Mouse (Mus musculus) large intestine, adult 2 months (tissue): Measurements from ENCODE around the gene 9930104L06Rik. TPM values are rescaled to one million over a fixed set of nuclear protein-coding genes. Genes with fewer than 3 reads are reported as not detected.

ENCODE experiments used
- DNase-seq: peaks from one replicate; pipeline ENCODE4 v3.0.0-alpha.2; 2012; ENCODE audit warnings: low read depth, low spot score
- WGBS: fragments of 180-500 bp; shearing (Covaris S2); methylation state at CpG from one replicate; pipeline ENCODE4 v1.1.7; 2018; 5-methylcytosine and 5-hydroxymethylcytosine counted together
- polyA plus RNA-seq: library from polyadenylated mRNA; depleted of rRNA; stranded (reverse); fragments of >200 nt; gene quantifications from 2 replicates; pipeline ENCODE4 v1.2.3, GENCODE M21; 2012

9930104L06Rik gene
- polyA plus RNA-seq, 1 experiment: 8.5 TPM

DNA sequence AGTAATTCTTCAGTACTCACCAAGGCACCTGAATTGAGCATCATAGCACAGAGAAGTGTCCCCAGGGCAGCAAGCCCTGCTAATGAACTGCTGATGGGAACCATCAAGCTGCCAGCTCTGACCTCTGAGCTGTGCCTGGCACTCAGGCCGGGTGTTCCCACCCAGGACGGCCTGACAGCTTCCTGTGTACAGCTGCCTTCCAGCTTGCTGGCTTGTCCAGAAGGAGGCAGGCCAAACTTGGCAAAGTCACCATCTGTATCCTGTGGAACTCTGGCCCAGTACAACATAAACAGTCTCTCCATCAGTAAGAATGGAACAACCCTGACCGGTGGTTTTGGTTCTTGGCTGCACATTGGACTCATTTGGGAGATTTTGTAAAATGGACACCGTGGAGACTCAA, 16.7 kb downstream of the 9930104L06Rik start:
- DNase-seq: no peak
- 46% methylated on average over 4 of the region's 4 CpGs for WGBS

DNA sequence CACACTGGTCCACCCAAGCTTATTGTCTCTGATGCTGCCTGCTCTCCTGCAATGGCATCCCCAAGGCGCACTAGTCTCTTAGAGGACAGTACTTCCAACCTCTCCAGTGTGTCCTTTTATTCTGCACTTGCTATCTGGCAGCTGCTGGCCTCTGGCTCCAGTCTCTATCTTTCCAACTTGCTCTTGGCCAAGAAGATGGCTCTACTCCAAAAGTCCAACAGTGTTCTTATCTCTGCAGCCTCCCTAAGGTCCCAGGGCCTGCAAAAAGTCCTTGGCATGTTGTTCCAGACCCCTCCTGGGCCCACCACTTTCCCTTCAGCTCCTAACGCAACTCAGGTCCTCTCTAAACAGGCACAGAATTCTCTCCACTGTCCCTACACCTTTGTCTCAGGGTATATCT, 20.4 kb downstream of the 9930104L06Rik start:
- 74% methylated on average over 2 of the region's 2 CpGs for WGBS
- no peak for DNase-seq

DNA sequence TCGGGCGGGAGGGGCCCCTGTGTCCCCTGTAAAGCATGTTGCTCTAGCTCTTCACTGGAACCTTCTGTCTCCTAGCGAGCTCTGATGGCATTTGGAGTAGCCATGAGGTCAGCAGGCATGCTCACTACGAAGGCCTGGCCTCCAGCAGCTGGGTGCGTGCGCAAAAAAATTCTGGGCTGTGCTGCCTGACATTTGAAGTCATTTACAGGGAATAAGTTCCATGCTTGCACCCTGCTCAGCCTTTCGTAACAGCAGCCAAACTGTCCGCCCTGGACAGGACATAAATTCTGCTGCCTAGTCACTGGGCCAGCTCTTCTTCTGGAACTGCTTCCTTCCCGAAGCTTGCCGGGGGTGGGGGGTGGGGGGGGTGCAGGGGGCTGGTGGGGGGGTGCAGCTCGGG, 22.2 kb downstream of the 9930104L06Rik start:
- 53% methylated on average over 11 of the region's 11 CpGs for WGBS
- no peak for DNase-seq

DNA sequence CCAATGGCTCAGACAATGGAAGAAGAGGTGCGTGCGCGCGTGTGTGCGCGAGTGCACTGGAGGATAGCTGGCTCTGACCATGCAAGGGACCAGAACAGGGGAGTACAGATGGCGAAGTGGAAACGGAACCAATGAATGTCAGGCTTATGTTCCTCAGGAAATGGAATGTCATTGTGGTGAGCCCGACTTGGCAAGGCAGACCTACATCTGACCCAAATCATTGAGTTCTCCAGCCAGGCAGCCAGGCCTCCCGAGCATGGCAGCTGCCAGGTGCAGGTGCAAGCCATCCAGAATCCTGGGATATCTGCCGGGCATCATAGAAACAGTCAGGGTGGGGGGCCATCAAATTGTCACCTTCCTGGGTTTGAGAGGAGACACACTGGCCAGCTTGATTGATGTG, 24.1 kb downstream of the 9930104L06Rik start:
- 84% methylated on average over 11 of the region's 11 CpGs for WGBS
- no peak for DNase-seq

DNA sequence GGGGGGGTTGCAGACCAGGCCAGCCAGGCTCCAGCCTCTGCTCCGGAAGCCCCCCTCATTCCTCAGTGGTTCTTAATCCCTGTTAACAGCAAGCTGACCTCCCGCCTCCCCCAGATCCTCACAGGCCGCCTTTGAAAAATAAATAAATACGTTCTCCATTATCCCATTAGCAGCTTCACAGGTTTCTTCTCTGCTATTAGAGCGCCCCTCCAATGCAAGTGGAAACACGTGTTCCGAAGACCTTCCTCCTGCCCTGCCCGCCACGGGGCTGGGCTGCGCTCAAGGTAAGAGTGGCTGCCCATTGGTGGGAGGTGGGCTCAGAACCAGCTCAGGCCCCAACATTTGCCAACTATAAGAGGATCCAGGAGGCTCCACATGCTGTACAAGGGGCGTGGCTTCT, 25.7 kb downstream of the 9930104L06Rik start:
- DNase-seq: no peak
- WGBS: 48% methylated on average over 11 of the region's 11 CpGs

DNA sequence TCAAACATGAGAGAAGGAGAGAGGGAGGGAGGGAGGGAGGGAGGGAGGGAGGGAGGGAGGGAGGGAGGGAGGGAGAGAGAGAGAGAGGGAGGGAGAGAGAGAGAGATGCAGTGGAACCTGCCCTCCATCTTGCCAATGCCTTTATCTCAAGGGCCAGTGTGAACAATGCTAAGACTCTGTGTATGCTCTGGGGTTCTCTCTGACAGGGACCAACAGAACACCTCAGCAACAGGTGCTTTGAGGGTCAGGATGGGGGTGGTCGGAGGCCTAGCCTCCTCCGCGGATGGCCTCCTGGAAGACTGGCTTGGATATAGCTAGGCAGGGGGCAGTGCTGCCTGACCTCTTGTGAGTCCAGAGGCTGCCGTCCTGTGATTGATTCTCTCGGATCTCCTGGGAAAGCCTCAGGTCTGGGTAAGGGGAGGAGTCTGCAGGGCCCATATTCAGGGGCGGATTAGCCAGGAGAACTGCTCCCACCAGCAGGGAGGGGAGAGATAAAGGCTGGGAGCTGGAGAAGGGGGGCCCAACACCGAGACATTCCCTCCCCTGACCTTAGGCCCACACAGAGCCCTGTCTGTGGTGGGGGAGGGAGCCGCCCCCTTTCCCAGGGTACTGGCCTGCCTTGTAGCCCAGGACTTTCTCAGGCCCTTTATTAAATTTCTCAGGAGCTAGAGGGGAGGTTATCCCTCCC, 28.2 kb downstream of the 9930104L06Rik start:
- WGBS: 48% methylated on average over 8 of the region's 8 CpGs

DNA sequence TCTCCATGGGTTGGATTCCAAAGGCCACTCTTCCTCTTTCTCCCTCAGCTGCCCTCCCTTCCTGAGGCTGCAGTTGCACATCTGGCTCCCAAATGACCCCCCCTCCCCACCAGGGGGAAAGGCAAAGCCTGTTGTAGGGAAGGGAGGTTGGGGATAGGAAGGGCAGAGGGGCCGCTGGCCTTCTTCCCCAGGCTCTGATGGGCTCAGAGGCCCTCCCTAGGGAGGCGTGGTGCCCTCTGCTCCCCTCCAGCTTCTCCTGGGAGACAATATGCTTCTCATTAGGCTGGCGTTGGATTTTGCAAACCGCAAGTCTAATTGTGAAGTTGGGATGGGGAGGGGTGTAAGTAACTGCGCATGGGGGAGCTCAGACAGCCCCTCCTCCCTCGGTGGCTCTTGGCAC, 31.9 kb downstream of the 9930104L06Rik start:
- no peak for DNase-seq
- 66% methylated on average over 6 of the region's 6 CpGs for WGBS

More for the DNA sequence above, 28.2 kb downstream of the 9930104L06Rik start:
- DNase-seq: no peak

DNA sequence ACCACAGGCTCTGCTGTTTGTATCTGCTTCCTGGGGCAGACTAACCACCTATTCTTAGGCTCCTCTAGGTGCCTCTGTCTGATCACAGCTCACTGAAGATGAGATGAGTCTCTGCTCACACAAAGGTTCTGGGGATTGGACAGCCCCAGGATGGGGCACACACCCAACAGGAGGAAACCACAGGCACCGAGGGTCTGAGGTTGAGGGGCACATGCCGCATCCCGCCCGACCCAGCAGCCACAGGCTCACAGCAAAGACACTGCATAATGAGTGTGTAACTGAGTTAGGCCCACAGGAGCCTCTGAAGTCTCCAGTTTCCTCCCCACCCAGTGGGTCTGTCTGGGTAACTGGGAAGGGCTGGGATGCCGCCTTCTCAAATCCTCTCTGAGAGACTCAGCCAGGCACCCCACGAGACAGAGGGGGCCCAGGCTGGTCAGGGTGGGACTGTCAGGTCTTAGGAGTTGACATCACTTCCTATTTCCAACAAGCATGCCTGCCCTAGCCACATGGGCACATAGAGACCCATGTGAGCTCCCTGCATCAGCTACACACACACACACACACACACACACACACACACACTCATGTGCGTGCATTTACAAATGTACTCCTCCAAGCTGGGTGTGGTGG, 32.5 kb downstream of the 9930104L06Rik start:
- WGBS: 81% methylated on average over 7 of the region's 7 CpGs
- DNase-seq: no peak

DNA sequence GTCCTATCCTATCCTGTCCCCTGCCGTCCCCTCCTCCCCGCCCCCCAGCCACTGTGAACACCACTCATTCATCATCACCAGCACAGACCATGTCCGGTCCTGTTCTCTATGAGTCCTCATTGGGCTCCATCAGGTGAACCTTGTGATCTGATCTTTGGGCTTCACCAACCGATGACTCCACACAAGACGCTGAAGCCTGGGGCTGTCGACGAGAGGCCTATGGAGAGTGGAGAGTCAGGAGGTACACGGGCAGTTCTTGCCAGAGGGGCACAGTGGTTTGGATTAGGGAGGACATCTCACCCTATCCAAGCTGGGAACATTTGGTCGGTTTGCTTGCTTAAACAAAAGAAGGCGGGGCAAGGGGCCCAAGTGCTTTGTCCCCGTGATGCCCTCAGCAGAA, 33.3 kb downstream of the 9930104L06Rik start:
- no peak for DNase-seq
- WGBS: 67% methylated on average over 11 of the region's 11 CpGs

DNA sequence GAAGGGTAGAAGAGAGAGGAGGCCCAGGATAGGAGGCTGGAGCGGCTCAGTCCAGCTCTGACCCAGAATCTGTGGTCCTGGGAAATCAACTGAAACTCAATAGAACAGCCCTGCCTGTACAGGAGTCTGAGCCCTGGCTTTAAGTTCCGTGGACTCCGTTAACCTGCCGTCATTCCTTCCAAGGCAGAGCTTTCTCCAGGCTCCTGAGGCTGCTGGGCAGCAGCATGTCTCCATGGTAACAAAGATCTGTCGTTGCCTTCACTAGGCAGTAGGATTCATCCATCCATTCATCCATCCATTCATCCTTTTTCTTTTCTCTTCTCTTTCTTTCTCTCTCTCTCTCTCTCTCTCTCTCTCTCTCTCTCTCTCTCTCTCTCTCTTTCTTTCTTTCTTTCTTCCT, 33.8 kb downstream of the 9930104L06Rik start:
- no peak for DNase-seq
- WGBS: 33% methylated on average over 5 of the region's 5 CpGs

DNA sequence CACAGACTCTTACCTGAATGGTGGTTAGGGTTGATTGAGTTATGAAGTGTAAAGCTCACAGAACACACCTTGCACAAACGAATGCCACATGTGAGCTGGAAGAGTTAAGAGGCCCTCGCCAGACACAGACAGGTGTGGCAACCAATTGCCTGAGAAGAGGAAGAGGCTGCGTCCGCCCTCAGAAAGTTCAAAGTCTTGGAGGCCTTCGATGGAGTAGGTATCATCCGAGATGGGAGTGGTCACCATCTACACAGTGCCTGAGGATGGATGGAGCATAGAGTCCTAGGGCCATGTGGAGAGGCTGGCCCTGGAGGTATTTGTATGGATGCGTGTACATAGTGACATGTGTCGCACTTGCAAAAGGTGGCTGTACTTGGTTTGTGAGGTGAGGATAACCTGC, 34.2 kb downstream of the 9930104L06Rik start:
- no peak for DNase-seq

DNA sequence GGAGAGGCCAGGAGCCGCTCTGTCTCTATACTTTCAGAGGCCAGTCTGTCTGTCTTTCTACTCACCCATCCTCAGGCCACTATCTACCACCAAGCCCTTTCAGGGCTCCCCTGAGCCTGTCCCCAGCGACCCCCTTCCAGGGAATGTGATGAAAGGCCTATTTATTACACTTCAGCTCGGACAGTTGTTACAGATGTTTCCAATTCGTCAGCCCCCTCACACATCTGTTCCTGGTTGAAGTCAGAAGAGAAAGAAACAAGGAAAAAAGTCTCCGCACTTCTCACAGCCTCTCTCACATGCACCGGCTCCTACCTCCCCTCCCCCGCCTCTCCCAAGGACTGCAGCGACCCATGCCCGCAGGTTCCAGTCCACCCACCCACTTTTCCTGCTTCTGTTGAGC, 35.5 kb downstream of the 9930104L06Rik start:
- WGBS: 60% methylated on average over 9 of the region's 9 CpGs

More for the DNA sequence above, 34.2 kb downstream of the 9930104L06Rik start:
- WGBS: 32% methylated on average over 8 of the region's 8 CpGs

DNA sequence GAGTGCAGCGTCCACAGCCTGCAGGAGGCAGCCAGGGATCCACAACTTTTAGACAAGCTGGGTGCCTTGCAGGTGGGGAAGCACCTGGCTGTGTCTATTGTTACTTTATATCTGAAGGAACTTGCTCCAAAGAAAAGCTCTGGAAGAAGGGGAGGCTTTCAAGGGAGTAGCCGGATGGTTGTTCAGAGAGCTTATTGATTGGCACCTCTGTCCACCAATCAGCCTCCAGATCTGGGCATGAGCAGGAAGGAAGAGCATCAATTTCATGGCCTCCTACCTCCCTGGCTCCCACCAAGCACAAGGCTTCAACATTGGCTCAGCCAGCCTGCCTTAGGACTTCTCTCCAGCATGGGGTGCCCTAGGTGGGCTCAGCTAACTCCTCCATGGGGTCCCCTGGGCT, 36.4 kb downstream of the 9930104L06Rik start:
- DNase-seq: no peak
- WGBS: 70% methylated on average over 2 of the region's 2 CpGs

More for the DNA sequence above, 35.5 kb downstream of the 9930104L06Rik start:
- no peak for DNase-seq

DNA sequence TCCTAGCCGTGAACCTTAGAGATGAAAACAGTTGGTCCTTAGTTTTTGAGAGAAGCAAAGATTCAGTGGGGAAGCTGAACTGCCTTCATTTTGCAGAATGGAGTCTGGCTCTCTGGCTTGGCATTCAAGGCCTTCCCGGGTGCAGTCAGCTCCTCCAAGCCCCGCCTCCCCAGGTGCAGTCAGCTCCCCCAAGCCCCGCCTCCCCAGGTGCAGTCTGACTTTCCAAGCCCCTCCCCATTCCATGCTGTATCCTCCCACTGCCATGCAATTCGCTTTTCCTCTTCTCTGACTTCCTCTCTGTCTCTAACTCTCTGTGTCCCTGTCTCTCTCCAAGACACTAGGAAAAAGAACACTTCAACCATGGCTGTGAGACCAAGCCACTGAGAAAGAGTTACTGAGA, 41.4 kb downstream of the 9930104L06Rik start:
- WGBS: 13% methylated on average over 5 of the region's 5 CpGs
- DNase-seq: no peak

DNA sequence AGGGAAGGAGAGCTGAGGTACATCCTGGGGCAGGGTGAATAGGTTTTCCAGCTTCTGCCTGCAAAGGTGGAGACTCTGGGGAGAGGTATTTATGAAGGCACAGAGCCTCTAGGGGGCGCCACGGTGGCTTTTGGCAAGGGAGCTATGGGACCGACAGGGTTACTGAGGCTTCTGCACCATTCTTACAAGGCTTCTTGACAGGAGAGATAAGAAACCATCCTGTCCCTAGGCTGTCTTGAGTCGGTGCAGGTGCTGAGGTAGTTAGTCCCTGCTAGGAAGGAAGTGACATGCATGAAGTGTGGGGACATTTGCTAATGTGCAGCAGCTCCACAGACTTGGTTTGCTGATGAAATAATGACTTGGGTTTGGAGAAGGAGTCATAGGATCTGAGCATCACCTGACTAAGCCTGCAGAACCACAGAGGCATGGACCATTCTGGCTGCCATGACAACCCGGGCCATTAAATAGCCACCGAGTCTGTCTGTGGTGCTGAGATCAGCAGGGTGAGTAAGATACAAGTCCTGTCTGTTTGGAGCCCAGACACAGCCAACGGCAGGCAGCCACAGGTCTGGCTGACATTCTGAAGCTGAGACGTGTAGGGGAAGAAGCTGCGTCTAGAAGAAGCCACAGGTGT, 47.2 kb downstream of the 9930104L06Rik start:
- WGBS: 13% methylated on average over 9 of the region's 9 CpGs

DNA sequence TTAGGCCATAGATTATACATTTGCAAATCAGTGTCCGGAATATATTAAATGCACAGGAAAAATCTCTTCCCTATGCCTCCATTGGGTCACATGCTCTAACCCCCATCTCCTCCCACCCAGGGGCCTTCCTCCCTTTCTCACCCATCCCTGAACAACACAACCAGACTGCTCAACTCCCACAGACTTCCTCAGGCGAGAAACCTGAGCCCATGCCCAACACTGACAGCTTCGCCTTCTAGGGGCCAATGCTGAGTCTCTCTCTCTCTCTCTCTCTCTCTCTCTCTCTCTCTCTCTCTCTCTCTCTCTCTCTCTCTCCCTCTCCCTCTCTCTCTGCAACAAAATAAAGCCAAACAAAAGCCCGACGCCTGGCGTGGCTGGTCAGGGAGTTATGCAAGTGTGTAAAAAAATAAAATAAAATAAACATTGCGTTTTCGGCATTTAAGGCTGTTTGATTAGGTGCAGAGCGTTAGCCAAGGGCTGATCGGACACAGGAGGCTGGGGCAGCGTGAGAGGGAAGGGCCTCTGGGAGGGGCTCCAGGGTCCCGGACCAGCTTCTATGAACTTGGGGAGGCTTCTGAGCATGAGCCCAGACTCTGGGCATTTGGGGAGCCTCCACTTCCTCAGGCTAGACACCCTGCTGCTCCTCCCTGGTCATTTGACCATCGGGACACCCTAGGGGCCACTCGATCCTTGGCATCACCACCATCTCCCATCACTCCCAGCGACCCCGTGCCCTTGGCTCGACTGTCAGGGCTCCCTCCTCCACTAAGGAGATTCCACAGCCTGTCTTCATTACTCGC, 48.2 kb downstream of the 9930104L06Rik start:
- DNase-seq: no peak
- 10% methylated on average over 18 of the region's 18 CpGs for WGBS

More for the DNA sequence above, 47.2 kb downstream of the 9930104L06Rik start:
- DNase-seq: no peak

DNA sequence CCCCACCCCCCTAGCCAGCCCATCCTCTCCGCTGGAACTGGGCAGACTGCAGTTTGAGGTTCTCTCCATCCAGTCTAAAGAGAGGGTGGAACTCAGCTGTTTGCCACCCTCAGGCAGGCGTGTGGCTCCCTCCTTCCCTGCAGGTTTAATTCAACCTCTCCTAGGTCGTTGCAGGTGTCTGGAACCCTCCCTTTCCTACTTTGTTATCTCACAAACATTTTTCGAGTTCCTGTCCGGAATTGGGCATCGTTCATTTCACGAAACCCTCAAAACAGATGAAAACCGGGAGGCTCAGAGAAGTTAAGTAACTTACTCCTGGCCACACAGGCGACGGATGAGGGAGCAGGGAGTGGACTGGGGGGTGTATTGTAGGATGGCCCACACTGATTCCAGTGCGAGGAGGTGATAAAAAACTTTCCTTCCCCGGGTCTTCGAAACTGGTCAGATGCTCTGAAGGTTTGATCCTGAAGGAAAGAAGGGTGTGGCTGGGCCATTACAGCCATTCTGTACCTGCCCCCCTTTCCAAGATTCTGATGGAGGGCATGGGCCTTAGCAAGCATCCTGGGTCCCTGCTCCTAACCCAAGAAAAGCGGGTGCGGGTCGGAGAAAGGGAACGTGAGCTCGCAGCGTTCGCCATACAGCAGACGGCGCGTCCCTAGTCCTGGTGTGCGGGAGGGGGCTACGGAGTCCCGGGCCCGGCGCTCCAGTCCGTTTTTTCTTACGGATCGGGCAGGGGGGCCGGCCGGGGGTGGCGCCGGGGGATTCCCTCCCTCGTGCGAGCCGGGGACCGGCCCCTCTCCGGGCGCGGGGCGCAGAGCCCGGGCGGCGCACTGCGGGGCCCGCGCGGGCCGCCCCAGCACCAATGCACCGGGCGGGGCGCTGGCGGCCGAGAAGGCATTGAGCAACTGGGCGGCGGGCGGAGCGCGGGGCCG, 49.1 kb downstream of the 9930104L06Rik start, which contains the start of gene Rspo1:
Rspo1 (plus strand) TSS at position 760 of the 932 bp plus-strand sequence.
- 2% methylated on average over 61 of the region's 62 CpGs for WGBS
- no peak for DNase-seq

DNA sequence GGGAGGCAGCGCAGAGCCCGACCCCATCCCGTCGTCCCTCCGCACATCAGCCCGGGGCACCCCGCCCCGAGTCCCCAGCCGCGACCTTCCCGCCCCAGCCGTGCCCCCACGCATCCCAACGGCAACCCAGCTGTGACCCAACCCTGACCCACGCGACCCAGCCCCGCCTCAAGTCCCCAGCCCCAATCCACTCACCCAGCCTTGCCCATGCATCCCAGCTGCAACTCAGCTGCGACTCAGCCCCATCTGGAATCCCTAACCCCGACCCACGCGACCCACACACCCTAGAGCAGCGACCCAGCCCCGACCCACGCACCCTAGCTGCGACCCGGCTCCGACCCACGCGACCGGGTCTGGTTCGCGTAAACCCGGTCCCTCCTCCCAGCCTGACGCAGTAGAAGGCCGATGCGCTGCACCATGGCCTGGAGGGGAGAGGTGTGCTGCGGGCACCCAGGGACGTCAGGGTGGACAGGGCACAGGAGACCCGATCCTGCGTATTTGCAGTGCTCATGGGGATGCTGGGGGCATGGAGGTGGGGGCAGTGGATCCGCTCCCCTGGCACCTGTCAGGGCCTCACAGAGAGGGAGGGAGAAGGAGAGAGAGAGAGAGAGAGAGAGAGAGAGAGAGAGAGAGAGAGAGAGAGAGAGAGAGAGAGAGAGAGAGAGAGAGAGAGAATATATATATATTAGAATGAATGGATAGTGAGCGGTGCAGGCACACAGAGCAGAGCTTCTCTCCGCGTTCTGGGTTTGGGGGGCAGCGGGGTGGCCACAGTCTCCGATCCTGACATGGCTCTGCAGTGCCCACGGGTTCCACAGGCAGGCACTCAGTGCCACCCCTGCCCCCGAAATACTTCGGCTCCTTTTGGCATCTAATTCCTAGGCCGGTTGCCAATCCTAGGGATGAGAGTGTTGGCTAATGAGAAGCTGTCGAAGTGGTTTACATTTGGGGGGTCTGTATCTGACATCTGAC, 50.2 kb downstream of the 9930104L06Rik start:
- 6% methylated on average over 50 of the region's 51 CpGs for WGBS
- DNase-seq: no peak
